Mouse (Mus musculus) midbrain, embryonic 12.5 days (tissue): ENCODE measurements around the gene Sipa1l2. TPM values are rescaled to one million over a fixed set of nuclear protein-coding genes. Genes with fewer than 3 reads are reported as not detected.

Experiments
- ATAC-seq: fragments of 200-750 bp; cut with Nextera tagmentation; 2 replicates; pipeline ENCODE4 v1.8.0; 2017; ENCODE audit warnings: low read depth, moderate TSS enrichment, moderate library complexity; ENCODE audit not compliant: low FRiP score
- H3K27ac ChIP-seq: fragments of 300-500 bp; sonication (generic); replicated peaks from 2 replicates; pipeline ENCODE4 v1.5.1; 2016; ENCODE audit warnings: mild to moderate bottlenecking
- H3K27me3 ChIP-seq: fragments of 300-500 bp; sonication (generic); 2 replicates; pipeline ENCODE4 v1.6.1; 2016; ENCODE audit warnings: mild to moderate bottlenecking
- H3K36me3 ChIP-seq: fragments of 300-500 bp; sonication (generic); 2 replicates; pipeline ENCODE4 v1.6.1; 2016
- H3K4me1 ChIP-seq: fragments of 300-500 bp; sonication (generic); 2 replicates; pipeline ENCODE4 v1.6.1; 2016
- H3K4me2 ChIP-seq: fragments of 300-500 bp; sonication (generic); replicated peaks from 2 replicates; pipeline ENCODE4 v1.6.1; 2016; ENCODE audit warnings: mild to moderate bottlenecking, moderate library complexity
- H3K4me3 ChIP-seq: fragments of 300-500 bp; sonication (generic); 2 replicates; pipeline ENCODE4 v1.5.1; 2016; ENCODE audit warnings: mild to moderate bottlenecking
- H3K9ac ChIP-seq: fragments of 300-500 bp; sonication (generic); replicated peaks from 2 replicates; pipeline ENCODE4 v1.6.1; 2016; ENCODE audit warnings: mild to moderate bottlenecking, moderate library complexity
- H3K9me3 ChIP-seq: fragments of 300-500 bp; sonication (generic); 2 replicates; pipeline ENCODE4 v1.6.1; 2016; ENCODE audit warnings: mild to moderate bottlenecking
- WGBS: fragments of 180-500 bp; shearing (Covaris S2); methylation state at CpG from one replicate; pipeline ENCODE4 v1.1.7; 2016; 5-methylcytosine and 5-hydroxymethylcytosine counted together
- polyA plus RNA-seq: library from polyadenylated mRNA; unstranded; fragments of >200 nt; fragmentation: Nextera tagmentation; extraction: Ambion mirVana; gene quantifications from 2 replicates; pipeline ENCODE4 v1.2.1, GENCODE M21; 2016

Gene Sipa1l2
- polyA plus RNA-seq, 1 experiment from 2014 or later, result 43.7 TPM

- H3K4me1 ChIP-seq, result peaks cover 14% of the 10 kb centered on the region
- WGBS, result 21% methylated on average over 8 of the region's 8 CpGs
- no peak overlapping the region for H3K9ac ChIP-seq
- H3K36me3 ChIP-seq, result no peaks in the 10 kb centered on the region
- no peak overlapping the region for H3K4me3 ChIP-seq
- no peak overlapping the region for H3K4me2 ChIP-seq
- H3K9me3 ChIP-seq, result no peaks in the 10 kb centered on the region
- peak overlapping the region; percentile 49 for H3K27ac ChIP-seq
- peak; percentile 47; the same call in 1 of the 2 replicates for ATAC-seq
- peaks cover 22% of the 10 kb centered on the region for H3K27me3 ChIP-seq
Measured at GRCm38 (mm10) chr8:125369491-125370236, 199.9 kb downstream of the Sipa1l2 start.

GRCm38 (mm10) chr8:125368341-125369035, 201.1 kb downstream of the Sipa1l2 start:
- H3K4me1 ChIP-seq, result peaks cover 14% of the 10 kb centered on the region
- no peaks in the 10 kb centered on the region for H3K9me3 ChIP-seq
- no peak overlapping the region for H3K27ac ChIP-seq
- WGBS, result 72% methylated on average over 4 of the region's 4 CpGs
- peaks cover 22% of the 10 kb centered on the region for H3K27me3 ChIP-seq
- no peak overlapping the region for H3K4me3 ChIP-seq
- H3K9ac ChIP-seq, result no peak overlapping the region
- no peaks in the 10 kb centered on the region for H3K36me3 ChIP-seq
- no peak for ATAC-seq
- no peak overlapping the region for H3K4me2 ChIP-seq

Other genes starting within 250 kb of the Sipa1l2 start
- 9.9 and 10.9 TPM in 2 replicates for gene Map10, start 100.0 kb upstream of the Sipa1l2 start, polyA plus RNA-seq
- gene Ntpcr, start 160.2 kb upstream of the Sipa1l2 start, polyA plus RNA-seq, result 16.6 and 16.8 TPM in 2 replicates